Mouse (Mus musculus): ENCODE measurements around the gene Arrdc4. TPM values are rescaled to one million over a fixed set of nuclear protein-coding genes. Genes with fewer than 3 reads are reported as not detected.

The Arrdc4 gene
- polyA plus RNA-seq, 1 experiment: 3.1 TPM

- Histone ChIP-seq H3K27ac (ENCODE audit: control insufficient read depth, insufficient read depth, low read depth, low read length) (no peak overlapping the region), H3K27me3 (ENCODE audit: control insufficient read depth, insufficient read depth, low read length) (no peaks in the 10 kb centered on the region), H3K4me1 (ENCODE audit: control insufficient read depth, insufficient read depth, low read length) (no peaks in the 10 kb centered on the region), H3K4me3 (ENCODE audit: control insufficient read depth, low read depth, low read length) (no peak overlapping the region), H3K36me3 (ENCODE audit: control insufficient read depth, insufficient read depth, low read length) (no peaks in the 10 kb centered on the region)
- TF ChIP-seq CTCF (IDR thresholded peaks at IDR 0.05; ENCODE audit: control insufficient read depth, insufficient read depth, insufficient replicate concordance, low read depth, low read length) (no peak), POLR2A (IDR thresholded peaks at IDR 0.05; ENCODE audit: control insufficient read depth, low read depth, low read length) (no peak)
Measured at GRCm38 (mm10) chr7:68726380-68726779, 22.7 kb downstream of the Arrdc4 start.

DNA sequence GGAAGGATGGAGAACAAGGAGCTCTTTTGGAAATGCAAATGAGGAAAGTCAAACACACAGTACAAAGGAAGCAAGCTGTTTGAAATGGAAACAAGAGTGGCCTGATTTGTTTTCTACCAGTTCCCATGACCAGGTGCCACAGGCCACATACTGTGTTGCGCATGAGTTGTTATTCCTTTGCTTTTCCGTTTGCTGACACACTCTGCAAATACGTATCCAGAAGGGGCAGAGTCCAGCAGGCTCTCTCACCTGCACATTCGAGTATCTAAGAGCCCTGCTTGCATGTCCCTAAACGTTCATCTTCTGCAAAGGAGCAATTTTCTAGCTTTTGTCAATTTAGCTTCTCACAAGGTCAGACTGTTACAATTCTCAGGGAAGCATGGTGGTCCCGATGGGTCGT, 24.3 kb downstream of the Arrdc4 start:
- TF ChIP-seq CTCF (IDR thresholded peaks at IDR 0.05; ENCODE audit: control insufficient read depth, insufficient read depth, insufficient replicate concordance, low read depth, low read length): no peak
- TF ChIP-seq POLR2A (IDR thresholded peaks at IDR 0.05; ENCODE audit: control insufficient read depth, low read depth, low read length): no peak
- Histone ChIP-seq H3K4me1 (ENCODE audit: control insufficient read depth, insufficient read depth, low read length) (no peaks in the 10 kb centered on the region), H3K36me3 (ENCODE audit: control insufficient read depth, insufficient read depth, low read length) (no peaks in the 10 kb centered on the region), H3K4me3 (ENCODE audit: control insufficient read depth, low read depth, low read length) (no peak overlapping the region), H3K27me3 (ENCODE audit: control insufficient read depth, insufficient read depth, low read length) (no peaks in the 10 kb centered on the region), H3K27ac (ENCODE audit: control insufficient read depth, insufficient read depth, low read depth, low read length) (no peak overlapping the region)

- H3K4me1 ChIP-seq (ENCODE audit: control insufficient read depth, insufficient read depth, low read length): no peaks in the 10 kb centered on the region
- H3K4me3 ChIP-seq (ENCODE audit: control insufficient read depth, low read depth, low read length): no peak overlapping the region
- H3K36me3 ChIP-seq (ENCODE audit: control insufficient read depth, insufficient read depth, low read length): no peaks in the 10 kb centered on the region
- no peak overlapping the region for H3K27ac ChIP-seq (ENCODE audit: control insufficient read depth, insufficient read depth, low read depth, low read length)
- TF ChIP-seq POLR2A (IDR thresholded peaks at IDR 0.05; ENCODE audit: control insufficient read depth, low read depth, low read length): no peak
- no peak for TF ChIP-seq CTCF (IDR thresholded peaks at IDR 0.05; ENCODE audit: control insufficient read depth, insufficient read depth, insufficient replicate concordance, low read depth, low read length)
- H3K27me3 ChIP-seq (ENCODE audit: control insufficient read depth, insufficient read depth, low read length): no peaks in the 10 kb centered on the region
Measured at GRCm38 (mm10) chr7:68721520-68721919, 27.5 kb downstream of the Arrdc4 start.

- no peaks in the 10 kb centered on the region for H3K36me3 ChIP-seq (ENCODE audit: control insufficient read depth, insufficient read depth, low read length)
- no peak overlapping the region for H3K4me3 ChIP-seq (ENCODE audit: control insufficient read depth, low read depth, low read length)
- H3K27me3 ChIP-seq (ENCODE audit: control insufficient read depth, insufficient read depth, low read length): no peaks in the 10 kb centered on the region
- no peaks in the 10 kb centered on the region for H3K4me1 ChIP-seq (ENCODE audit: control insufficient read depth, insufficient read depth, low read length)
- H3K27ac ChIP-seq (ENCODE audit: control insufficient read depth, insufficient read depth, low read depth, low read length): no peak overlapping the region
- TF ChIP-seq CTCF (IDR thresholded peaks at IDR 0.05; ENCODE audit: control insufficient read depth, insufficient read depth, insufficient replicate concordance, low read depth, low read length) (no peak), POLR2A (IDR thresholded peaks at IDR 0.05; ENCODE audit: control insufficient read depth, low read depth, low read length) (no peak)
Measured at GRCm38 (mm10) chr7:68717988-68718387, 31.1 kb downstream of the Arrdc4 start.

- no peaks in the 10 kb centered on the region for H3K4me1 ChIP-seq (ENCODE audit: control insufficient read depth, insufficient read depth, low read length)
- H3K27ac ChIP-seq (ENCODE audit: control insufficient read depth, insufficient read depth, low read depth, low read length): no peak overlapping the region
- no peaks in the 10 kb centered on the region for H3K36me3 ChIP-seq (ENCODE audit: control insufficient read depth, insufficient read depth, low read length)
- TF ChIP-seq POLR2A (IDR thresholded peaks at IDR 0.05; ENCODE audit: control insufficient read depth, low read depth, low read length) (no peak), CTCF (IDR thresholded peaks at IDR 0.05; ENCODE audit: control insufficient read depth, insufficient read depth, insufficient replicate concordance, low read depth, low read length) (no peak)
- no peak overlapping the region for H3K4me3 ChIP-seq (ENCODE audit: control insufficient read depth, low read depth, low read length)
- no peaks in the 10 kb centered on the region for H3K27me3 ChIP-seq (ENCODE audit: control insufficient read depth, insufficient read depth, low read length)
Measured at GRCm38 (mm10) chr7:68717498-68717897, 31.5 kb downstream of the Arrdc4 start.

DNA sequence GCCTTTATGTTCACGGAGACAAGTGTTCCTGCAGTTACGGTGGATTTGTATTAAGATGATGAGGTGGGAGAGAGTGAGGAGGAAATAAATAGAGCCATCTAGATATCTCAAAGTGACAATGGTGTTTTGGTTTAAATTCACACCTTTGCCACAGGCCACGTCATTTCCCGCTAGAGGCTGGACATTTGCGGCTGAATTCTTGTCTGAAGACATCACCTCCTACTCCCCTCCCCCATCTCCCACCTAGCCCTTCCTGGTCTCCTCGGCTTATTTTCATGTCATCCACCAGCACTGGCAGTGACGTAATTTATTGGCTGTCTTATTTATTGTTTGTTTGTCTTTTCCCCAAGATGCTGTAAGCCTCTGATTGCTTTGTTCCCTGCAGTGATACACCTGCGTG, 32.1 kb downstream of the Arrdc4 start:
- Histone ChIP-seq H3K27ac (ENCODE audit: control insufficient read depth, insufficient read depth, low read depth, low read length) (no peak overlapping the region), H3K4me1 (ENCODE audit: control insufficient read depth, insufficient read depth, low read length) (no peaks in the 10 kb centered on the region), H3K4me3 (ENCODE audit: control insufficient read depth, low read depth, low read length) (no peak overlapping the region), H3K27me3 (ENCODE audit: control insufficient read depth, insufficient read depth, low read length) (no peaks in the 10 kb centered on the region), H3K36me3 (ENCODE audit: control insufficient read depth, insufficient read depth, low read length) (no peaks in the 10 kb centered on the region)
- TF ChIP-seq CTCF (IDR thresholded peaks at IDR 0.05; ENCODE audit: control insufficient read depth, insufficient read depth, insufficient replicate concordance, low read depth, low read length): no peak

DNA sequence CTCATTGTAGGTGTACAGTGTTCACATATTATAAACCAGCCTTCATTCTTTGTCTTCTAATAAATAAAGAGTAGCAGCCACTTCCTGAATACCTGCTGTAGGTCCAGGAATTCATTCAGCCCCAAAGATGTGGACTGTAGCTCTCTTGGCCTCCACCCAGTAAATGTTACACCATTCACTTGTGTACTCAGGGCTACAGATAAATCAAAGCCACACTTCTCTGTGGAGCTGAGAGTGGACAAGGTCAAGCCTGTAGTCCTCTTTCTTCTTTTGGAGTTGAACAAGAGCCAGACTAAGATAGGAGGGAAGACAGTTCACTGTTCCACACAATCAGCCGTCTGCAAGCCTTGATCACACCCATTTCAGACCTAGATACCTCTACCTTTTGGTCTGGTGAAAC, 36.1 kb downstream of the Arrdc4 start:
- H3K27ac ChIP-seq (ENCODE audit: control insufficient read depth, insufficient read depth, low read depth, low read length): no peak overlapping the region
- H3K4me1 ChIP-seq (ENCODE audit: control insufficient read depth, insufficient read depth, low read length): no peaks in the 10 kb centered on the region
- TF ChIP-seq POLR2A (IDR thresholded peaks at IDR 0.05; ENCODE audit: control insufficient read depth, low read depth, low read length) (no peak), CTCF (IDR thresholded peaks at IDR 0.05; ENCODE audit: control insufficient read depth, insufficient read depth, insufficient replicate concordance, low read depth, low read length) (no peak)
- H3K27me3 ChIP-seq (ENCODE audit: control insufficient read depth, insufficient read depth, low read length): no peaks in the 10 kb centered on the region
- H3K4me3 ChIP-seq (ENCODE audit: control insufficient read depth, low read depth, low read length): no peak overlapping the region
- no peaks in the 10 kb centered on the region for H3K36me3 ChIP-seq (ENCODE audit: control insufficient read depth, insufficient read depth, low read length)

GRCm38 (mm10) chr7:68712425-68712824, 36.6 kb downstream of the Arrdc4 start:
- no peaks in the 10 kb centered on the region for H3K4me1 ChIP-seq (ENCODE audit: control insufficient read depth, insufficient read depth, low read length)
- no peaks in the 10 kb centered on the region for H3K27me3 ChIP-seq (ENCODE audit: control insufficient read depth, insufficient read depth, low read length)
- H3K27ac ChIP-seq (ENCODE audit: control insufficient read depth, insufficient read depth, low read depth, low read length): no peak overlapping the region
- no peaks in the 10 kb centered on the region for H3K36me3 ChIP-seq (ENCODE audit: control insufficient read depth, insufficient read depth, low read length)
- TF ChIP-seq CTCF (IDR thresholded peaks at IDR 0.05; ENCODE audit: control insufficient read depth, insufficient read depth, insufficient replicate concordance, low read depth, low read length) (no peak), POLR2A (IDR thresholded peaks at IDR 0.05; ENCODE audit: control insufficient read depth, low read depth, low read length) (no peak)
- H3K4me3 ChIP-seq (ENCODE audit: control insufficient read depth, low read depth, low read length): no peak overlapping the region

Measured in testis, adult 2 months (tissue).